Mouse (Mus musculus) liver, embryonic 14.5 days (tissue): ENCODE data around the gene Zmynd8. TPM values are rescaled to one million over a fixed set of nuclear protein-coding genes. Genes with fewer than 3 reads are reported as not detected.
A peak's percentile ranks its signal among the peaks of the same experiment; 100 is the strongest.

Experiments used
- ATAC-seq: fragments of 200-750 bp; cut with Nextera tagmentation; 2 replicates; pipeline ENCODE4 v1.8.0; 2017; ENCODE audit warnings: moderate number of reproducible peaks, mild to moderate bottlenecking, moderate library complexity; ENCODE audit not compliant: insufficient read depth
- DNase-seq, 3 experiments: peaks; one replicate each; pipeline ENCODE4 v3.0.0-alpha.2; 2012 to 2013; ENCODE audit warnings: low read depth in 3 of 3, low spot score in 3 of 3
- H3K27ac ChIP-seq: fragments of 300-500 bp; sonication (generic); 2 replicates; pipeline ENCODE4 v1.5.1; 2014; ENCODE audit warnings: moderate library complexity, mild to moderate bottlenecking, control low read depth, inconsistent platforms
- H3K27me3 ChIP-seq: fragments of 300-500 bp; sonication (generic); 2 replicates; pipeline ENCODE4 v1.6.1; 2014; ENCODE audit warnings: mild to moderate bottlenecking, low read length, moderate library complexity; ENCODE audit not compliant: control insufficient read depth, insufficient read depth
- H3K36me3 ChIP-seq: fragments of 300-500 bp; sonication (generic); replicated peaks from 2 replicates; pipeline ENCODE4 v1.6.1; 2014; ENCODE audit warnings: low read depth; ENCODE audit not compliant: control insufficient read depth, insufficient read depth
- H3K4me1 ChIP-seq, 2 experiments: fragments of 200-500 bp in 1 of 2; fragments of 300-500 bp in 1 of 2; sonication (generic) in 1 of 2; replicated peaks; 2 replicates each; pipeline ENCODE4 v1.6.1; 2012 to 2014; ENCODE audit warnings: antibody characterized with exemption in 1 of 2, inconsistent platforms in 1 of 2, low read length in 1 of 2; ENCODE audit not compliant: control insufficient read depth in 2 of 2, insufficient read depth in 2 of 2
- H3K4me2 ChIP-seq: fragments of 300-500 bp; sonication (generic); 2 replicates; pipeline ENCODE4 v1.6.1; 2014; ENCODE audit warnings: low read depth, mild to moderate bottlenecking, control low read depth, moderate library complexity
- H3K4me3 ChIP-seq, 2 experiments: fragments of 200-500 bp in 1 of 2; fragments of 300-500 bp in 1 of 2; sonication (generic) in 1 of 2; 2 replicates each; pipeline ENCODE4 v1.5.1; 2012 to 2014; ENCODE audit warnings: low read depth in 2 of 2, low read length in 2 of 2, mild to moderate bottlenecking in 2 of 2, control low read depth in 1 of 2, inconsistent platforms in 1 of 2, moderate library complexity in 1 of 2; ENCODE audit not compliant: insufficient read depth in 1 of 2
- H3K9ac ChIP-seq: fragments of 300-500 bp; sonication (generic); replicated peaks from 2 replicates; pipeline ENCODE4 v1.6.1; 2014; ENCODE audit warnings: mild to moderate bottlenecking, control low read depth, moderate library complexity
- H3K9me3 ChIP-seq: fragments of 300-500 bp; sonication (generic); 2 replicates; pipeline ENCODE4 v1.6.1; 2016; ENCODE audit warnings: low read length, mixed read lengths; ENCODE audit not compliant: control insufficient read depth
- CTCF ChIP-seq: IDR thresholded peaks from 2 replicates; pipeline ENCODE4 v1.5.1; 2016; ENCODE audit warnings: antibody characterized with exemption, low read depth, control low read depth
- EP300 ChIP-seq: IDR thresholded peaks from 2 replicates; pipeline ENCODE4 v1.6.1; 2016; ENCODE audit warnings: antibody characterized with exemption, low read depth
- WGBS: fragments of 180-500 bp; shearing (Covaris S2); extraction: QIAGEN DNeasy Blood & Tissue Kit; methylation state at CpG from one replicate; pipeline ENCODE4 v1.1.7; 2014; ENCODE audit not compliant: insufficient replicate concordance; 5-methylcytosine and 5-hydroxymethylcytosine counted together
- polyA plus RNA-seq, 2 experiments: library from polyadenylated mRNA; depleted of rRNA in 1 of 2; stranded (reverse) in 1 of 2; unstranded in 1 of 2; fragments of >200 nt; fragmentation: Nextera tagmentation in 1 of 2; extraction: Ambion mirVana in 1 of 2; gene quantifications; 2 replicates each; pipeline versions ENCODE4 v1.2.1 to v1.2.3; 2012 to 2014

Gene Zmynd8
- polyA plus RNA-seq, 2 experiments = 16.3 to 17.7 TPM

GRCm38 (mm10) chr2:165885951-165886320 is 12.9 kb downstream of the Zmynd8 start:
- 0 out of 4 replicates have a peak overlapping the region, but pooled peaks of 1 of the 2 experiments have one; percentile 27 for H3K4me3 ChIP-seq
- no peaks in the 10 kb centered on the region for H3K9me3 ChIP-seq
- H3K4me2 ChIP-seq = peak overlapping the region; percentile 79
- H3K27ac ChIP-seq = peak overlapping the region; percentile 91
- no peaks in the 10 kb centered on the region for H3K27me3 ChIP-seq
- ATAC-seq (no peak), DNase-seq (no peak)
- H3K36me3 ChIP-seq = peaks cover 4% of the 10 kb centered on the region; the same call in 1 of the 2 replicates
- WGBS = 32% methylated on average over 4 of the region's 4 CpGs
- H3K9ac ChIP-seq = peak overlapping the region; percentile 67
- TF ChIP-seq CTCF (no peak), EP300 (no peak)
- H3K4me1 ChIP-seq = peaks cover 70 to 86% of the 10 kb centered on the region in 2 experiments

GRCm38 (mm10) chr2:165885225-165885950 is 13.4 kb downstream of the Zmynd8 start:
- Histone ChIP-seq H3K4me1 (peaks cover 70 to 82% of the 10 kb centered on the region in 2 experiments), H3K4me2 (peak overlapping the region; percentile 79), H3K9me3 (no peaks in the 10 kb centered on the region), H3K4me3 (peak overlapping the region; percentile 27 to 54; a peak in 3 of 4 replicates), H3K36me3 (peaks cover 5% of the 10 kb centered on the region; the same call in 1 of the 2 replicates), H3K27ac (peak overlapping the region; percentile 91), H3K9ac (peak overlapping the region; percentile 67), H3K27me3 (no peaks in the 10 kb centered on the region)
- ATAC-seq = peak; percentile 75
- WGBS = 6% methylated on average over 17 of the region's 17 CpGs
- DNase-seq = peak; percentile 84 to 86 (median 84)
- TF ChIP-seq CTCF (no peak), EP300 (no peak)

- TF ChIP-seq CTCF (no peak), EP300 (0 out of 2 replicates have a peak, but pooled peaks have one; percentile 7)
- peak overlapping the region; percentile 54 to 87 for H3K4me3 ChIP-seq
- H3K36me3 ChIP-seq = peaks cover 12% of the 10 kb centered on the region
- H3K4me2 ChIP-seq = peak overlapping the region; percentile 79
- H3K9ac ChIP-seq = peak overlapping the region; percentile 67
- H3K4me1 ChIP-seq = peaks cover 68 to 85% of the 10 kb centered on the region in 2 experiments
- peak overlapping the region; percentile 91 for H3K27ac ChIP-seq
- no peaks in the 10 kb centered on the region for H3K27me3 ChIP-seq
- H3K9me3 ChIP-seq = no peaks in the 10 kb centered on the region
- ATAC-seq = peak; percentile 72
- 2% methylated on average over 21 of the region's 21 CpGs for WGBS
- DNase-seq = peak; percentile 91 to 97 (median 94)
Measured at GRCm38 (mm10) chr2:165884577-165885224, 14.1 kb downstream of the Zmynd8 start.

GRCm38 (mm10) chr2:165883846-165884576 is 14.8 kb downstream of the Zmynd8 start:
- peak overlapping the region; percentile 79 for H3K4me2 ChIP-seq
- no peak for ATAC-seq
- TF ChIP-seq EP300 = no peak
- TF ChIP-seq CTCF = no peak
- WGBS = 2% methylated on average over 11 of the region's 11 CpGs
- no peaks in the 10 kb centered on the region for H3K9me3 ChIP-seq
- peak overlapping the region; percentile 91 for H3K27ac ChIP-seq
- peak overlapping the region; percentile 67 for H3K9ac ChIP-seq
- peak overlapping the region; percentile 54 to 87 for H3K4me3 ChIP-seq
- no peaks in the 10 kb centered on the region for H3K27me3 ChIP-seq
- peaks cover 62 to 85% of the 10 kb centered on the region in 2 experiments for H3K4me1 ChIP-seq
- peaks cover 16% of the 10 kb centered on the region for H3K36me3 ChIP-seq
- DNase-seq = no peak
